Mouse (Mus musculus): ENCODE results near the gene Rims3. TPM values are rescaled to one million over a fixed set of nuclear protein-coding genes. Genes with fewer than 3 reads are reported as not detected.

Rims3 gene
- polyA plus RNA-seq, 1 experiment from 2014 or later, result 18.8 TPM

GRCm38 (mm10) chr4:120819296-120819695, 35.3 kb upstream of the Rims3 start:
- H3K4me3 ChIP-seq (ENCODE audit: low read depth, low read length), result no peak overlapping the region
- no peak overlapping the region for H3K9ac ChIP-seq (replicated peaks; ENCODE audit: low read depth, low read length)
- no peak for ATAC-seq (ENCODE audit: low read depth)
- no peak overlapping the region for H3K4me2 ChIP-seq (ENCODE audit: low read depth, low read length)
- H3K27me3 ChIP-seq (ENCODE audit: control insufficient read depth, insufficient read depth, low read length), result no peaks in the 10 kb centered on the region
- H3K9me3 ChIP-seq (ENCODE audit: control insufficient read depth, low read length), result no peaks in the 10 kb centered on the region
- no peak overlapping the region for H3K27ac ChIP-seq (ENCODE audit: low read depth, low read length)
- H3K36me3 ChIP-seq (ENCODE audit: control insufficient read depth, insufficient read depth, low read length), result no peaks in the 10 kb centered on the region
- peaks cover 19% of the 10 kb centered on the region for H3K4me1 ChIP-seq (ENCODE audit: control insufficient read depth, insufficient read depth, low read length)
- 61% methylated on average over 1 of the region's 1 CpGs for WGBS

- WGBS, result 94% methylated on average over 2 of the region's 2 CpGs
- Histone ChIP-seq H3K9me3 (ENCODE audit: control insufficient read depth, low read length) (no peaks in the 10 kb centered on the region), H3K4me2 (ENCODE audit: low read depth, low read length) (no peak overlapping the region), H3K27me3 (ENCODE audit: control insufficient read depth, insufficient read depth, low read length) (no peaks in the 10 kb centered on the region), H3K36me3 (ENCODE audit: control insufficient read depth, insufficient read depth, low read length) (no peaks in the 10 kb centered on the region), H3K4me3 (ENCODE audit: low read depth, low read length) (no peak overlapping the region), H3K27ac (ENCODE audit: low read depth, low read length) (no peak overlapping the region), H3K4me1 (ENCODE audit: control insufficient read depth, insufficient read depth, low read length) (peaks cover 19% of the 10 kb centered on the region), H3K9ac (replicated peaks; ENCODE audit: low read depth, low read length) (no peak overlapping the region)
- ATAC-seq (ENCODE audit: low read depth), result no peak
Measured at GRCm38 (mm10) chr4:120819871-120820270, 34.7 kb upstream of the Rims3 start.

- Histone ChIP-seq H3K4me2 (ENCODE audit: low read depth, low read length) (no peak overlapping the region), H3K27me3 (ENCODE audit: control insufficient read depth, insufficient read depth, low read length) (no peaks in the 10 kb centered on the region), H3K9ac (replicated peaks; ENCODE audit: low read depth, low read length) (no peak overlapping the region), H3K36me3 (ENCODE audit: control insufficient read depth, insufficient read depth, low read length) (no peaks in the 10 kb centered on the region), H3K9me3 (ENCODE audit: control insufficient read depth, low read length) (no peaks in the 10 kb centered on the region), H3K27ac (ENCODE audit: low read depth, low read length) (no peak overlapping the region), H3K4me3 (ENCODE audit: low read depth, low read length) (no peak overlapping the region), H3K4me1 (ENCODE audit: control insufficient read depth, insufficient read depth, low read length) (peaks cover 11% of the 10 kb centered on the region)
- no peak for ATAC-seq (ENCODE audit: low read depth)
- WGBS, result 84% methylated on average over 2 of the region's 2 CpGs
Measured at GRCm38 (mm10) chr4:120822191-120822911, 32.3 kb upstream of the Rims3 start.

- H3K9me3 ChIP-seq (ENCODE audit: control insufficient read depth, low read length), result no peaks in the 10 kb centered on the region
- peaks cover 9% of the 10 kb centered on the region for H3K4me1 ChIP-seq (ENCODE audit: control insufficient read depth, insufficient read depth, low read length)
- peak overlapping the region; percentile 77 for H3K4me2 ChIP-seq (ENCODE audit: low read depth, low read length)
- peak overlapping the region; percentile 55 for H3K4me3 ChIP-seq (ENCODE audit: low read depth, low read length)
- peak; percentile 95 for ATAC-seq (ENCODE audit: low read depth)
- WGBS, result under 1% methylated on average over 37 of the region's 53 CpGs
- no peaks in the 10 kb centered on the region for H3K36me3 ChIP-seq (ENCODE audit: control insufficient read depth, insufficient read depth, low read length)
- peak overlapping the region; percentile 99 for H3K27ac ChIP-seq (ENCODE audit: low read depth, low read length)
- H3K9ac ChIP-seq (replicated peaks; ENCODE audit: low read depth, low read length), result peak overlapping the region; percentile 91
- H3K27me3 ChIP-seq (ENCODE audit: control insufficient read depth, insufficient read depth, low read length), result no peaks in the 10 kb centered on the region
Measured at GRCm38 (mm10) chr4:120825100-120825553, 29.5 kb upstream of the Rims3 start.

GRCm38 (mm10) chr4:120825577-120826326, 28.9 kb upstream of the Rims3 start:
- Histone ChIP-seq H3K27me3 (ENCODE audit: control insufficient read depth, insufficient read depth, low read length) (no peaks in the 10 kb centered on the region), H3K4me3 (ENCODE audit: low read depth, low read length) (peak overlapping the region; percentile 55), H3K36me3 (ENCODE audit: control insufficient read depth, insufficient read depth, low read length) (no peaks in the 10 kb centered on the region), H3K9me3 (ENCODE audit: control insufficient read depth, low read length) (no peaks in the 10 kb centered on the region), H3K9ac (replicated peaks; ENCODE audit: low read depth, low read length) (peak overlapping the region; percentile 91), H3K4me1 (ENCODE audit: control insufficient read depth, insufficient read depth, low read length) (peaks cover 9% of the 10 kb centered on the region), H3K27ac (ENCODE audit: low read depth, low read length) (peak overlapping the region; percentile 99), H3K4me2 (ENCODE audit: low read depth, low read length) (peak overlapping the region; percentile 77)
- WGBS, result under 1% methylated on average over 54 of the region's 55 CpGs
- peak; percentile 97 for ATAC-seq (ENCODE audit: low read depth)

- Histone ChIP-seq H3K4me1 (ENCODE audit: control insufficient read depth, insufficient read depth, low read length) (peaks cover 9% of the 10 kb centered on the region), H3K27ac (ENCODE audit: low read depth, low read length) (peak overlapping the region; percentile 99; the same call in 1 of the 2 replicates), H3K36me3 (ENCODE audit: control insufficient read depth, insufficient read depth, low read length) (no peaks in the 10 kb centered on the region), H3K9ac (replicated peaks; ENCODE audit: low read depth, low read length) (no peak overlapping the region; the same call in 1 of the 2 replicates), H3K9me3 (ENCODE audit: control insufficient read depth, low read length) (no peaks in the 10 kb centered on the region), H3K27me3 (ENCODE audit: control insufficient read depth, insufficient read depth, low read length) (no peaks in the 10 kb centered on the region), H3K4me3 (ENCODE audit: low read depth, low read length) (peak overlapping the region; percentile 55; the same call in 1 of the 2 replicates), H3K4me2 (ENCODE audit: low read depth, low read length) (peak overlapping the region; percentile 77)
- no peak for ATAC-seq (ENCODE audit: low read depth)
- 95% methylated on average over 6 of the region's 6 CpGs for WGBS
Measured at GRCm38 (mm10) chr4:120826418-120826817, 28.2 kb upstream of the Rims3 start.

GRCm38 (mm10) chr4:120830767-120831166, 23.8 kb upstream of the Rims3 start:
- ATAC-seq (ENCODE audit: low read depth), result no peak
- no peak overlapping the region for H3K4me2 ChIP-seq (ENCODE audit: low read depth, low read length)
- no peaks in the 10 kb centered on the region for H3K36me3 ChIP-seq (ENCODE audit: control insufficient read depth, insufficient read depth, low read length)
- no peaks in the 10 kb centered on the region for H3K27me3 ChIP-seq (ENCODE audit: control insufficient read depth, insufficient read depth, low read length)
- H3K4me3 ChIP-seq (ENCODE audit: low read depth, low read length), result no peak overlapping the region
- no peak overlapping the region for H3K27ac ChIP-seq (ENCODE audit: low read depth, low read length)
- 73% methylated on average over 5 of the region's 5 CpGs for WGBS
- H3K9ac ChIP-seq (replicated peaks; ENCODE audit: low read depth, low read length), result no peak overlapping the region
- H3K4me1 ChIP-seq (ENCODE audit: control insufficient read depth, insufficient read depth, low read length), result no peaks in the 10 kb centered on the region
- H3K9me3 ChIP-seq (ENCODE audit: control insufficient read depth, low read length), result no peaks in the 10 kb centered on the region

GRCm38 (mm10) chr4:120831472-120831871, 23.1 kb upstream of the Rims3 start, which contains the start of gene Nfyc:
Gene Nfyc (minus strand): TSS chr4:120831572.
- no peaks in the 10 kb centered on the region for H3K27me3 ChIP-seq (ENCODE audit: control insufficient read depth, insufficient read depth, low read length)
- no peaks in the 10 kb centered on the region for H3K4me1 ChIP-seq (ENCODE audit: control insufficient read depth, insufficient read depth, low read length)
- no peaks in the 10 kb centered on the region for H3K9me3 ChIP-seq (ENCODE audit: control insufficient read depth, low read length)
- no peak within 1 kb of the TSS for H3K4me2 ChIP-seq (ENCODE audit: low read depth, low read length)
- H3K9ac ChIP-seq (replicated peaks; ENCODE audit: low read depth, low read length), result no peak within 1 kb of the TSS
- no peaks in the 10 kb centered on the region for H3K36me3 ChIP-seq (ENCODE audit: control insufficient read depth, insufficient read depth, low read length)
- no peak for ATAC-seq (ENCODE audit: low read depth)
- no peak within 1 kb of the TSS for H3K27ac ChIP-seq (ENCODE audit: low read depth, low read length)
- no peak within 1 kb of the TSS for H3K4me3 ChIP-seq (ENCODE audit: low read depth, low read length)
- WGBS, result 90% methylated on average over 4 of the region's 4 CpGs

- Histone ChIP-seq H3K27me3 (ENCODE audit: control insufficient read depth, insufficient read depth, low read length) (no peaks in the 10 kb centered on the region), H3K36me3 (ENCODE audit: control insufficient read depth, insufficient read depth, low read length) (no peaks in the 10 kb centered on the region), H3K4me1 (ENCODE audit: control insufficient read depth, insufficient read depth, low read length) (no peaks in the 10 kb centered on the region), H3K9me3 (ENCODE audit: control insufficient read depth, low read length) (no peaks in the 10 kb centered on the region), H3K27ac (ENCODE audit: low read depth, low read length) (no peak overlapping the region), H3K4me2 (ENCODE audit: low read depth, low read length) (no peak overlapping the region), H3K9ac (replicated peaks; ENCODE audit: low read depth, low read length) (no peak overlapping the region), H3K4me3 (ENCODE audit: low read depth, low read length) (no peak overlapping the region)
- 90% methylated on average over 3 of the region's 3 CpGs for WGBS
- ATAC-seq (ENCODE audit: low read depth), result no peak
Measured at GRCm38 (mm10) chr4:120841342-120841741, 13.3 kb upstream of the Rims3 start.

Data from neural tube, embryonic 14.5 days (tissue).